Mouse (Mus musculus) hindbrain, embryonic 14.5 days (tissue): Measurements from ENCODE around the gene Bsph2. TPM values are rescaled to one million over a fixed set of nuclear protein-coding genes. Genes with fewer than 3 reads are reported as not detected.

ENCODE experiments used
- ATAC-seq: fragments of 200-750 bp; cut with Nextera tagmentation; 2 replicates; pipeline ENCODE4 v1.8.0; 2017; ENCODE audit warnings: moderate number of reproducible peaks, mild to moderate bottlenecking, moderate TSS enrichment, moderate library complexity; ENCODE audit not compliant: low FRiP score
- DNase-seq: peaks from one replicate; pipeline ENCODE4 v3.0.0-alpha.2; 2015; ENCODE audit warnings: low spot score
- H3K27ac ChIP-seq: fragments of 300-500 bp; sonication (generic); 2 replicates; pipeline ENCODE4 v1.5.1; 2014; ENCODE audit warnings: mild to moderate bottlenecking, moderate library complexity
- H3K27me3 ChIP-seq: fragments of 300-500 bp; sonication (generic); 2 replicates; pipeline ENCODE4 v1.6.1; 2014; ENCODE audit warnings: mild to moderate bottlenecking, low read length, mixed read lengths; ENCODE audit not compliant: control insufficient read depth, insufficient read depth
- H3K36me3 ChIP-seq: fragments of 300-500 bp; sonication (generic); replicated peaks from 2 replicates; pipeline ENCODE4 v1.6.1; 2014; ENCODE audit not compliant: control insufficient read depth, insufficient read depth
- H3K4me1 ChIP-seq: fragments of 300-500 bp; sonication (generic); replicated peaks from 2 replicates; pipeline ENCODE4 v1.6.1; 2014; ENCODE audit warnings: antibody characterized with exemption, low read length, mixed read lengths; ENCODE audit not compliant: control insufficient read depth, insufficient read depth
- H3K4me2 ChIP-seq: fragments of 300-500 bp; sonication (generic); replicated peaks from 2 replicates; pipeline ENCODE4 v1.6.1; 2014; ENCODE audit warnings: mild to moderate bottlenecking, moderate library complexity
- H3K4me3 ChIP-seq: fragments of 300-500 bp; sonication (generic); replicated peaks from 2 replicates; pipeline ENCODE4 v1.5.1; 2014; ENCODE audit warnings: mild to moderate bottlenecking, low read length
- H3K9ac ChIP-seq: fragments of 300-500 bp; sonication (generic); 2 replicates; pipeline ENCODE4 v1.6.1; 2014
- H3K9me3 ChIP-seq: fragments of 300-500 bp; sonication (generic); 2 replicates; pipeline ENCODE4 v1.6.1; 2016; ENCODE audit warnings: low read length; ENCODE audit not compliant: control insufficient read depth
- WGBS: fragments of 180-500 bp; shearing (Covaris S2); extraction: QIAGEN DNeasy Blood & Tissue Kit; methylation state at CpG from one replicate; pipeline ENCODE4 v1.1.7; 2014; 5-methylcytosine and 5-hydroxymethylcytosine counted together
- polyA plus RNA-seq: library from polyadenylated mRNA; unstranded; fragments of >200 nt; fragmentation: Nextera tagmentation; extraction: Ambion mirVana; gene quantifications from 2 replicates; pipeline ENCODE4 v1.2.1, GENCODE M21; 2014

Gene Bsph2
- not detected in 2 replicates for polyA plus RNA-seq

GRCm38 (mm10) chr7:13570967-13571366, at the start of gene Bsph2:
Bsph2 (minus strand) TSS chr7:13571067.
- no peaks in the 10 kb centered on the region for H3K36me3 ChIP-seq
- H3K9ac ChIP-seq, result no peak within 1 kb of the TSS
- H3K27ac ChIP-seq, result no peak within 1 kb of the TSS
- H3K27me3 ChIP-seq, result no peaks in the 10 kb centered on the region
- no peak within 1 kb of the TSS for H3K4me2 ChIP-seq
- ATAC-seq (no peak), DNase-seq (no peak)
- no peak within 1 kb of the TSS for H3K4me3 ChIP-seq
- no peaks in the 10 kb centered on the region for H3K4me1 ChIP-seq
- peaks cover 32% of the 10 kb centered on the region; the same call in 1 of the 2 replicates for H3K9me3 ChIP-seq

GRCm38 (mm10) chr7:13511539-13511938, 59.3 kb downstream of the Bsph2 start:
- WGBS, result 74% methylated on average over 1 of the region's 1 CpGs
- Histone ChIP-seq H3K9ac (no peak overlapping the region), H3K9me3 (peaks cover 20% of the 10 kb centered on the region; the same call in 1 of the 2 replicates), H3K27me3 (no peaks in the 10 kb centered on the region), H3K4me2 (no peak overlapping the region), H3K4me3 (no peak overlapping the region), H3K4me1 (no peaks in the 10 kb centered on the region), H3K27ac (no peak overlapping the region), H3K36me3 (no peaks in the 10 kb centered on the region)
- DNase-seq (no peak), ATAC-seq (no peak)

Other genes starting within 250 kb of the Bsph2 start
- 0.50 and 0.68 TPM in 2 replicates for gene Pla2g4c, start 246.4 kb downstream of the Bsph2 start, polyA plus RNA-seq
- not detected in 2 replicates for gene Cabp5, start 172.9 kb downstream of the Bsph2 start, polyA plus RNA-seq
- gene Bsph1, start 120.2 kb downstream of the Bsph2 start, polyA plus RNA-seq, result not detected in 2 replicates
- not detected in 2 replicates for gene Sult2a5, start 52.9 kb upstream of the Bsph2 start, polyA plus RNA-seq
- gene Sult2a2, start 162.4 kb upstream of the Bsph2 start, polyA plus RNA-seq, result not detected in 2 replicates